Mouse (Mus musculus) liver, embryonic 11.5 days (tissue): ENCODE data around the gene Cux1. TPM values are rescaled to one million over a fixed set of nuclear protein-coding genes. Genes with fewer than 3 reads are reported as not detected.

ENCODE experiments used
- ATAC-seq: fragments of 200-750 bp; cut with Nextera tagmentation; replicated peaks from 2 replicates; pipeline ENCODE4 v1.8.0; 2017; ENCODE audit warnings: moderate number of reproducible peaks, mild to moderate bottlenecking, moderate TSS enrichment, moderate library complexity; ENCODE audit not compliant: low FRiP score
- DNase-seq: peaks from one replicate; pipeline ENCODE4 v3.0.0-alpha.2; 2017; ENCODE audit warnings: low spot score
- H3K27ac ChIP-seq: fragments of 300-500 bp; sonication (generic); 2 replicates; pipeline ENCODE4 v1.5.1; 2014; ENCODE audit warnings: mild to moderate bottlenecking, low read depth, low read length, control low read depth
- H3K27me3 ChIP-seq: fragments of 300-500 bp; sonication (generic); replicated peaks from 2 replicates; pipeline ENCODE4 v1.6.1; 2014; ENCODE audit warnings: low read length, mixed read lengths; ENCODE audit not compliant: control insufficient read depth, insufficient read depth
- H3K36me3 ChIP-seq: fragments of 300-500 bp; sonication (generic); 2 replicates; pipeline ENCODE4 v1.6.1; 2014; ENCODE audit warnings: mild to moderate bottlenecking, low read length, moderate library complexity, mixed read lengths; ENCODE audit not compliant: control insufficient read depth, insufficient read depth
- H3K4me1 ChIP-seq: fragments of 300-500 bp; sonication (generic); replicated peaks from 2 replicates; pipeline ENCODE4 v1.6.1; 2014; ENCODE audit warnings: low read length, mixed read lengths; ENCODE audit not compliant: control insufficient read depth, insufficient read depth
- H3K4me2 ChIP-seq: fragments of 300-500 bp; sonication (generic); 2 replicates; pipeline ENCODE4 v1.6.1; 2014; ENCODE audit warnings: mild to moderate bottlenecking, control low read depth, moderate library complexity
- H3K4me3 ChIP-seq: fragments of 300-500 bp; sonication (generic); 2 replicates; pipeline ENCODE4 v1.5.1; 2014; ENCODE audit warnings: low read depth, low read length, control low read depth
- H3K9ac ChIP-seq: fragments of 300-500 bp; sonication (generic); 2 replicates; pipeline ENCODE4 v1.6.1; 2014; ENCODE audit warnings: low read depth, low read length, control low read depth
- H3K9me3 ChIP-seq: fragments of 300-500 bp; sonication (generic); 2 replicates; pipeline ENCODE4 v1.6.1; 2016; ENCODE audit warnings: low read length, inconsistent platforms, mixed read lengths; ENCODE audit not compliant: control insufficient read depth
- WGBS: fragments of 180-500 bp; shearing (Covaris S2); extraction: QIAGEN DNeasy Blood & Tissue Kit; methylation state at CpG from one replicate; pipeline ENCODE4 v1.1.7; 2014; 5-methylcytosine and 5-hydroxymethylcytosine counted together
- polyA plus RNA-seq: library from polyadenylated mRNA; unstranded; fragments of >200 nt; fragmentation: Nextera tagmentation; extraction: Ambion mirVana; gene quantifications from 2 replicates; pipeline ENCODE4 v1.2.1, GENCODE M21; 2014

The Cux1 gene
- polyA plus RNA-seq, 1 experiment from 2014 or later, result 45.8 TPM

DNA sequence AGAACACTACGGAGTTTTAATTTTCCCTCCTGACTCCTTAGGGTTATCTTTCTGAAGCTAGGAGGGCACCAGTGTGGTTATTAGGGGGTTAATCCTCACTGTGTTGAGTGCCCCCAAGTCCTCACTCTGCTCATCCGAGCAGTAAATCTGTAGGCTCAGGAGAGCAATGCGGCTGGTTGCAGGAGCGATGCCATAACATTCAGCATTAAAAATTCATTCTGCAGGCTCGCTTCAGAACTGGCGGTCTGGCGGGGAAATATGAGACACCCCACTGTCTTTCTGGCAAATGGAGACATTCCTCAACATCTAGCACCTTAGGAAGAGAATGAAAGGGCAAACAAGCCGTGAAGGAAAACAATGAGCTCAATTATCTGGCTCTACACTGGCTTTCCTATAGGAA lies 214.2 kb downstream of the Cux1 start:
- Histone ChIP-seq H3K4me1 (no peaks in the 10 kb centered on the region), H3K36me3 (peaks cover 2% of the 10 kb centered on the region; the same call in 1 of the 2 replicates), H3K4me3 (no peak overlapping the region), H3K4me2 (no peak overlapping the region), H3K9ac (no peak overlapping the region), H3K27me3 (no peaks in the 10 kb centered on the region), H3K27ac (no peak overlapping the region), H3K9me3 (no peaks in the 10 kb centered on the region)
- WGBS, result 83% methylated on average over 8 of the region's 8 CpGs
- DNase-seq (no peak), ATAC-seq (no peak)

DNA sequence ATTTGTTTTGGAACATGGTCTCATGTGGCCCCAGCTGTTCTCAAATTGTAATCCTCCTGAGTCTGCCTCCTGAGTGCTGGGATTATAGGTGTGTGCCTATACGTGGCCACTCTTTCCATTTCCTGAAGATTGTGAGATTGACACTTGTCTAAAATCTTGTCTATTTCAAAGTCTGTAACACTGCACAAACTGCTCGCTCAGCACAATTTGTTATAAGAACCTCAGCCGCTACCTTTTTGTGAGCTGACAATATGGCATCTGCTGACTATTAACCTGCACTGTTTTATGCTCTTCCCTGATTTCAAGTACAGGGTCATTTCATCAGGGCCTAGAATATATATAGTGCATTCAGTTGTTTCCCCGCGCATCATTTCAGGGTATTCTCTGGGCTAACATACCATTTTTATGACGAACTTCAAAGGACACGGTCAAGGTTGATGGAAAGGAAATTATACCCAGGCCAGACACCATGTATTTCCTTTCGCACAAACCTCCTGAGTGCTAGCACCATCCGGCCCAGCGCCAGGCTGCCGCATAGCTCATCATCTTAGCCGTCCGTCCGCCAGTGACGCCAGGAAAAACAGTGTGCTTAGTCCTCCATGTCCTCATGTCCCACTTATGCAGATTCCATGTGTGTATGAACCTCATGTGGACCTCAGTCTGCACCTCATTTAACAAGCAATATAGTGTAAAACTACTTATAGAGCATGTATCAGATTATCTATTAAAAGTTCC lies 224.0 kb downstream of the Cux1 start:
- ATAC-seq (no peak), DNase-seq (no peak)
- no peak overlapping the region for H3K4me3 ChIP-seq
- no peak overlapping the region for H3K9ac ChIP-seq
- no peaks in the 10 kb centered on the region for H3K9me3 ChIP-seq
- H3K36me3 ChIP-seq, result peaks cover 10% of the 10 kb centered on the region; the same call in 1 of the 2 replicates
- no peaks in the 10 kb centered on the region for H3K27me3 ChIP-seq
- WGBS, result 88% methylated on average over 15 of the region's 15 CpGs
- no peak overlapping the region for H3K4me2 ChIP-seq
- H3K4me1 ChIP-seq, result no peaks in the 10 kb centered on the region
- no peak overlapping the region for H3K27ac ChIP-seq

DNA sequence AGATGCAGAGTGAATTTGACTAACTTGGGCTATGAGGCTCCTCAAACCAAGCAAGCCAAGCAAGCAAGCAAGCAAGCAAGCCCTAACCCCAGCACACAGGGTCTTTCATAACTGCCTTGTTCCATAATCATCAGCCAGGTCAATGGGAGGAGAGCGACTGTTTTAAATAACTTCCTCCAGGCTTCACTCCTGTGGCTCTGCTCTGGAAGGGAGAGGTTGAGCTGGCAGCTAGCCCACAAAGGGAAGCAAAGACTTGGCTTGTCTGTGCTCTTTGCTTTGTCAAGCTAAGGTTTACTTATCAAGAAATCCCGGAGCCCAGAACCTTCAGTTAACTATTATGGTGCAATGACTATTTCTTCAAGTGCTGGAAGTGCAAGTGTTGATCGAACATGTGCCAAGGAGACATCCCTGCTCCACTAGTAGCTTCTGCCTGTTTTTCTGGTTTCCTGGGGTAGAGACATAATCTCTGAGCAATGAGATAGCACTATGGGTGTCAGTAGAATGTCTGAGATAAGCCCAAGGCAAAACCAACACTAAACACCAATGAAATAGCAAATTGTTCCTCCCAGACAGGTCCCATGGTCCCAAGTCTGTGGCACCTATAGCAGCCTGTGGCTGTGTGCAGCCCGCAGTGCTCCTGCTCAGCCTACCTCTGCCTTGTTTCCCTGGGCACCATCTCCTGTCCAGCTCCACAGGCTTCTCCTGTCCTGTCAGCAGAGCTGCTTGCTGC lies 230.3 kb downstream of the Cux1 start:
- Histone ChIP-seq H3K9ac (no peak overlapping the region), H3K4me3 (no peak overlapping the region), H3K27me3 (no peaks in the 10 kb centered on the region), H3K36me3 (peaks cover 18% of the 10 kb centered on the region; the same call in 1 of the 2 replicates), H3K4me2 (no peak overlapping the region), H3K9me3 (no peaks in the 10 kb centered on the region), H3K4me1 (0 out of 2 replicates have a peak, but pooled peaks cover 7% of the 10 kb centered on the region), H3K27ac (no peak overlapping the region)
- no peak for DNase-seq
- no peak for ATAC-seq
- 77% methylated on average over 4 of the region's 4 CpGs for WGBS

DNA sequence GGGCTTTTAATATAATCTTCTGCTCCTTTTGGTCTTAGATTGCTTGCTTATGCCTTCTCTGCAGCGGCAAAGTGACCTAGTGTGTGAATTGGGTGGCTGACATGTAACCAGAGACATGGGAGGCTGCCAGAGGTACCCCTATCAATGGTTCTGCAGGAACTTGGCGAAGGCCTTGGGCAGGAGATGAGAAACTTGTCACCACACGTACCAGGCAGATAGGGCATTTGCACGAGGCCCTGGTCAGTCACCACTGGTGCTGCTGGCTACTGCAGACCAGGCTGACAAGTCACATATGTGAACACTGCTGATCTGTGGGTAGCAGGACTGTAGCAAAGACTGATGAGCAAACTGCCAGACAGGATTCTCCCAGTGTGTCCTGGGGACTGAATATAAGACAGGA lies 231.6 kb downstream of the Cux1 start:
- H3K4me1 ChIP-seq, result 0 out of 2 replicates have a peak, but pooled peaks cover 7% of the 10 kb centered on the region
- H3K27me3 ChIP-seq, result no peaks in the 10 kb centered on the region
- WGBS, result 91% methylated on average over 4 of the region's 4 CpGs
- H3K36me3 ChIP-seq, result peaks cover 18% of the 10 kb centered on the region; the same call in 1 of the 2 replicates
- no peaks in the 10 kb centered on the region for H3K9me3 ChIP-seq
- no peak for DNase-seq
- H3K4me2 ChIP-seq, result no peak overlapping the region
- H3K27ac ChIP-seq, result no peak overlapping the region
- no peak overlapping the region for H3K9ac ChIP-seq
- ATAC-seq, result no peak
- H3K4me3 ChIP-seq, result no peak overlapping the region

DNA sequence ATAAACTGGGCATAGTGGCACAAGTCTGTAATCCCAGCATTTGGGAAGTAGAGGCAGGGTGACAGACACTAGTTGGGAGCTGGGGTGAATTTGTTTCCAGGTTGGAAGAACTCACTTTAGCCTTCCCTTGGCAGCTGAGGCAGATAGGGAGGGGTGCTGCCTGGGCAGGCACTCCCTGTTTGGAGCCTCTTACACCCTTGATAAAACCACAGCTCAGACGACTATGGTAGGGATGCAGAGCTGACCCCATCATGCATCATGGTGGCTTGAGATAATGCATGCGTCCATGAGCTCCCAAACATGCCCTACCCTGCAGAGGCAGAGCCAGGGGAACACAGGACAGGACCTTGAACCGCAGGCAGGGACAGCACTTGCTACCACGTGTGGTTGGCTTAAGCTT lies 232.5 kb downstream of the Cux1 start:
- Histone ChIP-seq H3K9ac (no peak overlapping the region), H3K27ac (no peak overlapping the region), H3K9me3 (no peaks in the 10 kb centered on the region), H3K36me3 (peaks cover 18% of the 10 kb centered on the region; the same call in 1 of the 2 replicates), H3K4me1 (0 out of 2 replicates have a peak, but pooled peaks cover 7% of the 10 kb centered on the region), H3K27me3 (no peaks in the 10 kb centered on the region), H3K4me2 (no peak overlapping the region), H3K4me3 (no peak overlapping the region)
- DNase-seq (no peak), ATAC-seq (peak; percentile 70)
- 72% methylated on average over 4 of the region's 4 CpGs for WGBS

DNA sequence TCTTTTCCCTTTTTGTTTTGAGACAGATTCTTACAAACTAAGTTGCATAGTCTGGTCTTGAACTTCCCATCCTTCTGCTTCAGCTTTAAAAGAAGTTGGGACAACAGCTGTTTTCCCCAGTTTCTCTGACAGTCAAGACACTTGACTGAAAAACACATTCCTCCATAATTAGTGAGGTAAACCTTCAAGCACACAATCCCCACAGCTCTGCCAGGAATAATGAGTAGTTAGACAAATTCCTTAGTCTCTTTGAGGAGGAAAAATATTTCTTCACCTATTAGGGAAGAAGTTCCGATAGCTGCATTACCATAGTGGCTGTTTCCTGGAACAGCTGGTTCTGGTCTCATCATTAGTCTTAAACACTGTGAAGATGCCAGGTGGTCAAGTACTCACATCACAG lies 233.2 kb downstream of the Cux1 start:
- 97% methylated on average over 1 of the region's 1 CpGs for WGBS
- Histone ChIP-seq H3K4me1 (0 out of 2 replicates have a peak, but pooled peaks cover 7% of the 10 kb centered on the region), H3K9ac (no peak overlapping the region), H3K4me2 (no peak overlapping the region), H3K27me3 (no peaks in the 10 kb centered on the region), H3K4me3 (no peak overlapping the region), H3K27ac (no peak overlapping the region), H3K36me3 (0 out of 2 replicates have a peak, but pooled peaks cover 14% of the 10 kb centered on the region), H3K9me3 (no peaks in the 10 kb centered on the region)
- no peak for DNase-seq
- no peak for ATAC-seq

DNA sequence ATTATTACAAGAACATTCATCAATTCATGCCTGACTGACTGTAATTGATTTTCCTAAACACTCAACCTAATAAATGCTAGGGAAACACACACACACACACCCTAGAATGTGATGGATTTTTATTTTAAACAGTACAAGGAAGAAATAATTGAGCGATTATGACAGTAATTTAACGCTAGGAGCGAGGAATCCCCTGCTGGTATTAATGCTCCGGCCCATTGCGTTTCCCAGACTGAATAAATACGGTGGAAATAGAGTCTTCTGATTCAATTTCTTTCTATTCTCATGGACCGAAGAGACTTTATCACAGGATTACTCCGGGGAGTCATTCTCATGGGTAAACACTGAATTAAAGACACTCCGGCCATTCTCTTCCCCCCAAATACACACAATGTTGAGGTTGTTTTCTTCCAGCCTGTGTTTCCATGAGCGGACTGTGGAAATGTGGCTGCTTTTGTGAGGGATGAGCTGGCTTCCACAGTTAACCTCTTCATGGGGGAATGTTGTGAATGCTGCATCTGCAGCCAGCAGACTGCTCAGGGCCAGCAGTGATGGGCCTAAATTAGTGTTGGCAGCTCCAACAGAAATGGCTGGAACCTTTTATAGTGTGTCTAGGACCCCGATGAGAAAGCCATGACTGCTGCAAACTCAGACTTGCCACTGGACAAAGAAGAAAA lies 234.4 kb downstream of the Cux1 start:
- Histone ChIP-seq H3K27ac (no peak overlapping the region), H3K9ac (no peak overlapping the region), H3K4me2 (no peak overlapping the region), H3K9me3 (no peaks in the 10 kb centered on the region), H3K36me3 (peaks cover 12% of the 10 kb centered on the region; the same call in 1 of the 2 replicates), H3K27me3 (no peaks in the 10 kb centered on the region), H3K4me3 (no peak overlapping the region), H3K4me1 (0 out of 2 replicates have a peak, but pooled peaks cover 7% of the 10 kb centered on the region)
- 95% methylated on average over 11 of the region's 11 CpGs for WGBS
- DNase-seq (no peak), ATAC-seq (no peak)

DNA sequence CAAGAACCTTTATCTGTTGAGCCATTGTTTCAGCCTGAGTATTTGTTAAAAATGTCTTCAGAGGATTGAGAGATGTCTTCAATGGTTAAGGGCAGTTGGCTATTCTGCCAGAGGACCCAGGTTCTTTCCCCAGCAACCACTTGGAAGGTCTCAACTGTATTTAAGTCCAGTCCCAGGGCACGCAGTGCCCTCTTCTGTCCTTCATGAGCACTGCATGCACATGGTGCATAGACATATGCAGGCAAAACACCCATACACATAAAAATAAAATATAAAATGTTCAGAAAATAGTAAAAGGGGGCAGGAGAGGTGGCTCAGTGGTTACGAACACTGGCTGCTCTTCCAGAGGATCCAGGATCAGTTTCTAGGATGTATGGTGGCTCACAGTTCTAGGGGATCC lies 239.6 kb downstream of the Cux1 start:
- 83% methylated on average over 2 of the region's 2 CpGs for WGBS
- Histone ChIP-seq H3K9ac (no peak overlapping the region), H3K27ac (no peak overlapping the region), H3K4me2 (no peak overlapping the region), H3K27me3 (no peaks in the 10 kb centered on the region), H3K4me3 (no peak overlapping the region), H3K36me3 (peaks cover 12% of the 10 kb centered on the region; the same call in 1 of the 2 replicates), H3K4me1 (no peaks in the 10 kb centered on the region), H3K9me3 (no peaks in the 10 kb centered on the region)
- DNase-seq (no peak), ATAC-seq (no peak)
